Comparison of ENCODE assay signal across 8 mouse cellular contexts in the genomic region with DNA sequence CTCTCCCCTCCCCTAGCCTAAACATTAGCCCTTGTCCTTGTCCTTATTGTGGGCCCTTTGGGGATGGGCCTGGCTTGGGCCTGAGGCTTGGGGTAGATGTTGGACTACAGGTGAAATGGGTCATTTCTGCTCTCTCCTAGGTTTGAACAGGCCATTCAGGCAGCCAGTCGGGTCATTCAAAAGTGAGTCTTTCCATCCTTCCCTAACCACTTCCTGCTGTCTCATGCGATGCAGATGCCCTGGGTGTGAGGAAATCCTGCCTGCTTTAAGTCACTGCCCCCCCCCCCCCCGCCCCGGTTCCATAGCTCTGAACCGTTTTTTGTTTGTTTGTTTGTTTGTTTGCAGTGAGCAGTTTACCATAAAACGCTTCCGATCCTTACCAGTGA. TPM values are rescaled to one million over a fixed set of nuclear protein-coding genes. Genes with fewer than 3 reads are reported as not detected.
DNase-seq lines count a peak whose midpoint lies in the region; ATAC-seq and TF ChIP-seq lines count a peak whose summit lies in the region.
"Had no signal": no experiment of that assay in that cellular context is flagged by ENCODE, and none has a peak within 500 bp of the region (broad histone marks: within the 10 kb centered on the region; RNA-seq: fewer than 3 reads in every experiment).

No protein-coding gene starts in this region.

- H3K4me1 ChIP-seq in lung, postnatal 0 days (ENCODE audit: insufficient read depth, low read depth, low read length): peaks cover 22% of the 10 kb centered on the region
- H3K4me1 ChIP-seq in lung, adult 2 months (ENCODE audit: control insufficient read depth, insufficient read depth, low read length): peaks cover 21% of the 10 kb centered on the region
- H3K4me1 ChIP-seq in embryonic facial prominence, embryonic 14.5 days (ENCODE audit: control insufficient read depth, insufficient read depth, low read length): peaks cover 30% of the 10 kb centered on the region
- no peaks in the 10 kb centered on the region for H3K4me1 ChIP-seq in neural tube, embryonic 14.5 days (ENCODE audit: control insufficient read depth, insufficient read depth, low read length)

- no peak for TF ChIP-seq EP300 in lung, postnatal 0 days (IDR thresholded peaks at IDR 0.05)

- WGBS in lung, postnatal 0 days: 78% methylated on average over 6 of the region's 7 CpGs
- WGBS in lung, adult 2 months: 65% methylated on average over 7 of the region's 7 CpGs
- 76% methylated on average over 7 of the region's 7 CpGs for WGBS in embryonic facial prominence, embryonic 14.5 days
- 65% methylated on average over 7 of the region's 7 CpGs for WGBS in neural tube, embryonic 14.5 days

- peaks cover 8% of the 10 kb centered on the region; the same call in 1 of the 2 replicates for H3K36me3 ChIP-seq in lung, postnatal 0 days (ENCODE audit: insufficient read depth, low read length)
- peaks cover 46% of the 10 kb centered on the region for H3K36me3 ChIP-seq in embryonic facial prominence, embryonic 14.5 days (ENCODE audit: control insufficient read depth, insufficient read depth, low read length)
- 0 out of 2 replicates have a peak, but pooled peaks cover 3% of the 10 kb centered on the region for H3K36me3 ChIP-seq in neural tube, embryonic 14.5 days (ENCODE audit: control insufficient read depth, insufficient read depth, low read length)

- H3K9me3 ChIP-seq in lung, postnatal 0 days (ENCODE audit: low read length): no peaks in the 10 kb centered on the region
- H3K9me3 ChIP-seq in embryonic facial prominence, embryonic 14.5 days (ENCODE audit: control insufficient read depth, low read length): no peaks in the 10 kb centered on the region
- H3K9me3 ChIP-seq in neural tube, embryonic 14.5 days (ENCODE audit: control insufficient read depth, low read length): no peaks in the 10 kb centered on the region

- no peak overlapping the region for H3K4me3 ChIP-seq in lung, postnatal 0 days (ENCODE audit: low read depth, low read length)
- no peak overlapping the region for H3K4me3 ChIP-seq in lung, adult 2 months (replicated peaks; ENCODE audit: extremely low read depth, low read depth, low read length)
- no peak overlapping the region for H3K4me3 ChIP-seq in embryonic facial prominence, embryonic 14.5 days (ENCODE audit: low read depth, low read length)
- H3K4me3 ChIP-seq in neural tube, embryonic 14.5 days (ENCODE audit: low read depth, low read length): no peak overlapping the region

- H3K4me2 ChIP-seq in lung, postnatal 0 days (replicated peaks; ENCODE audit: low read depth, low read length): no peak overlapping the region
- no peak overlapping the region for H3K4me2 ChIP-seq in embryonic facial prominence, embryonic 14.5 days (ENCODE audit: low read depth, low read length)
- no peak overlapping the region for H3K4me2 ChIP-seq in neural tube, embryonic 14.5 days (ENCODE audit: low read depth, low read length)

- H3K9ac ChIP-seq in lung, postnatal 0 days (replicated peaks; ENCODE audit: low read depth): no peak overlapping the region
- H3K9ac ChIP-seq in embryonic facial prominence, embryonic 14.5 days (ENCODE audit: low read depth, low read length): peak overlapping the region; percentile 25; the same call in 1 of the 2 replicates
- H3K9ac ChIP-seq in neural tube, embryonic 14.5 days (replicated peaks; ENCODE audit: low read depth, low read length): no peak overlapping the region

- peak overlapping the region; percentile 76; the same call in 1 of the 2 replicates for H3K27ac ChIP-seq in lung, postnatal 0 days (ENCODE audit: low read length)
- H3K27ac ChIP-seq in embryonic facial prominence, embryonic 14.5 days (replicated peaks; ENCODE audit: low read depth, low read length): no peak overlapping the region; the same call in 1 of the 2 replicates
- peak overlapping the region; percentile 70; the same call in 1 of the 2 replicates for H3K27ac ChIP-seq in neural tube, embryonic 14.5 days (ENCODE audit: low read depth, low read length)

- no peaks in the 10 kb centered on the region for H3K27me3 ChIP-seq in lung, postnatal 0 days (replicated peaks; ENCODE audit: insufficient read depth, low read length)
- no peaks in the 10 kb centered on the region for H3K27me3 ChIP-seq in embryonic facial prominence, embryonic 14.5 days (replicated peaks; ENCODE audit: control insufficient read depth, insufficient read depth, low read length)
- H3K27me3 ChIP-seq in neural tube, embryonic 14.5 days (ENCODE audit: control insufficient read depth, insufficient read depth, low read length): no peaks in the 10 kb centered on the region

- no peak for TF ChIP-seq POLR2A in lung, adult 2 months (IDR thresholded peaks at IDR 0.05; ENCODE audit: borderline replicate concordance, extremely low read depth, low read depth, low read length)

- no peak for ATAC-seq in lung, postnatal 0 days
- ATAC-seq in embryonic facial prominence, embryonic 14.5 days (ENCODE audit: low read depth): no peak
- ATAC-seq in inflammation-experienced regulatory T-cells, adult 6 months: peak; percentile 43
- ATAC-seq in neural tube, embryonic 14.5 days (ENCODE audit: low read depth): no peak

- DNase-seq in lung, postnatal 0 days (ENCODE audit: low spot score): no peak
- no peak for DNase-seq in lung, adult 2 months
- DNase-seq in embryonic facial prominence, embryonic 14.5 days (ENCODE audit: low spot score): no peak
- no peak for DNase-seq in urinary bladder, postnatal 36 days (ENCODE audit: low spot score in 2 of 2)
- no peak for DNase-seq in left cerebral cortex, adult 9 months (ENCODE audit: low spot score in 2 of 2)
- DNase-seq: gastrocnemius, postnatal 25 days had no signal

- no peak for TF ChIP-seq CTCF in lung, postnatal 0 days (IDR thresholded peaks at IDR 0.05)
- TF ChIP-seq CTCF in lung, adult 2 months (IDR thresholded peaks at IDR 0.05; ENCODE audit: insufficient read depth, low read length): no peak

RNA-seq across cellular contexts. Expression of a gene that starts 3.9 kb away (rescaled TPM):
- 12.2 TPM in 2 replicates for polyA plus RNA-seq in lung, postnatal 0 days (2015; fragmentation: Nextera tagmentation; extraction: Ambion mirVana)
- 16.6 and 19.2 TPM in 2 replicates for polyA plus RNA-seq in lung, adult 2 months (2012; rRNA removed)
- polyA plus RNA-seq in embryonic facial prominence, embryonic 14.5 days (2014; fragmentation: Nextera tagmentation; extraction: Ambion mirVana): 5.5 and 9.9 TPM in 2 replicates
- polyA plus RNA-seq in inflammation-experienced regulatory T-cells, adult 6 months (2017; shearing (Covaris generic)): under 1 TPM in 2 of 3 experiments, not detected in 1; 0.47 to 0.54 TPM
- 9.2 and 9.4 TPM in 2 replicates for polyA plus RNA-seq in neural tube, embryonic 14.5 days (2014; fragmentation: Nextera tagmentation; extraction: Ambion mirVana)

RNA-seq across cellular contexts. Expression of a gene that starts 4.2 kb away (rescaled TPM):
- 36.5 and 38.7 TPM in 2 replicates for polyA plus RNA-seq in lung, postnatal 0 days (2015; fragmentation: Nextera tagmentation; extraction: Ambion mirVana)
- polyA plus RNA-seq in lung, adult 2 months (2012; rRNA removed): 34.5 and 39.1 TPM in 2 replicates
- 51.2 and 60.8 TPM in 2 replicates for polyA plus RNA-seq in embryonic facial prominence, embryonic 14.5 days (2014; fragmentation: Nextera tagmentation; extraction: Ambion mirVana)
- polyA plus RNA-seq in inflammation-experienced regulatory T-cells, adult 6 months (2017; shearing (Covaris generic)): 100 to 1,000 TPM in 1 of 3 experiments, 10 to 100 TPM in 2; 55.5 to 163 (median 71.5) TPM
- 21.9 and 24.7 TPM in 2 replicates for polyA plus RNA-seq in neural tube, embryonic 14.5 days (2014; fragmentation: Nextera tagmentation; extraction: Ambion mirVana)

RNA-seq across cellular contexts. Expression of a gene that starts 11.1 kb away (rescaled TPM):
- polyA plus RNA-seq in lung, postnatal 0 days (2015; fragmentation: Nextera tagmentation; extraction: Ambion mirVana): 13.2 and 14.9 TPM in 2 replicates
- 131 and 138 TPM in 2 replicates for polyA plus RNA-seq in lung, adult 2 months (2012; rRNA removed)
- polyA plus RNA-seq in embryonic facial prominence, embryonic 14.5 days (2014; fragmentation: Nextera tagmentation; extraction: Ambion mirVana): 10.4 and 10.6 TPM in 2 replicates
- polyA plus RNA-seq in inflammation-experienced regulatory T-cells, adult 6 months (2017; shearing (Covaris generic)): 1 to 10 TPM; 2.4 to 3.1 (median 2.7) TPM
- 7.0 and 10.5 TPM in 2 replicates for polyA plus RNA-seq in neural tube, embryonic 14.5 days (2014; fragmentation: Nextera tagmentation; extraction: Ambion mirVana)

RNA-seq across cellular contexts. Expression of a gene that starts 15.9 kb away (rescaled TPM):
- 27.9 and 28.0 TPM in 2 replicates for polyA plus RNA-seq in lung, postnatal 0 days (2015; fragmentation: Nextera tagmentation; extraction: Ambion mirVana)
- 44.5 and 46.4 TPM in 2 replicates for polyA plus RNA-seq in lung, adult 2 months (2012; rRNA removed)
- polyA plus RNA-seq in embryonic facial prominence, embryonic 14.5 days (2014; fragmentation: Nextera tagmentation; extraction: Ambion mirVana): 23.5 and 25.1 TPM in 2 replicates
- polyA plus RNA-seq in inflammation-experienced regulatory T-cells, adult 6 months (2017; shearing (Covaris generic)): 10 to 100 TPM; 13.4 to 25.1 (median 20.9) TPM
- 39.4 and 39.5 TPM in 2 replicates for polyA plus RNA-seq in neural tube, embryonic 14.5 days (2014; fragmentation: Nextera tagmentation; extraction: Ambion mirVana)

RNA-seq across cellular contexts. Expression of a gene that starts 31.1 kb away (rescaled TPM):
- polyA plus RNA-seq in lung, postnatal 0 days (2015; fragmentation: Nextera tagmentation; extraction: Ambion mirVana): 28.3 and 32.8 TPM in 2 replicates
- polyA plus RNA-seq in lung, adult 2 months (2012; rRNA removed): 67.6 and 76.4 TPM in 2 replicates
- 64.6 and 69.4 TPM in 2 replicates for polyA plus RNA-seq in embryonic facial prominence, embryonic 14.5 days (2014; fragmentation: Nextera tagmentation; extraction: Ambion mirVana)
- polyA plus RNA-seq in inflammation-experienced regulatory T-cells, adult 6 months (2017; shearing (Covaris generic)): 10 to 100 TPM; 36.5 to 54.8 (median 46.3) TPM
- polyA plus RNA-seq in neural tube, embryonic 14.5 days (2014; fragmentation: Nextera tagmentation; extraction: Ambion mirVana): 86.9 and 90.0 TPM in 2 replicates
